Mouse (Mus musculus): ENCODE data around the gene Ryr3. TPM values are rescaled to one million over a fixed set of nuclear protein-coding genes. Genes with fewer than 3 reads are reported as not detected.
A peak's percentile ranks its signal among the peaks of the same experiment; 100 is the strongest.

The Ryr3 gene
- total RNA-seq, 1 experiment from 2014 or later, result not detected

DNA sequence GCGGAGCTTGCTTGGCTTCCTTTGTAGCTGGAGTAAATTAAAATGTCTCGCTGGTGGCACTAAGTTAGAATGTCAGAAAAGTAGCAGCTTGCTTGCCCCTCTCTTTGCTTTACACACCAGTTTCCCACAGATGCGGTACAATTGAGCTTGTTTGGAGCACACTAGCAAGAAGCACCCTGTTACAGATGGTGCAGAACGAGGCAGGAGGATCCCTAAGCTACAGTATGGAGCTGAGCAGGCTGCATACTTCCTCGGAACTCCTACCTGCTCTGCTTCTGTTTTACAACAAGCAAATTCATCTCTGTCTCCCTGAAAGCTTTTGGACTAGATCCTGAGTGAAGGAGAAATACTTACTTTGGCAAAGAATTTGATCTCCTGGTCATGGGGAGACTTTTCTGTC is 465.5 kb downstream of the Ryr3 start:
- no peak for ATAC-seq (replicated peaks; ENCODE audit: insufficient number of reproducible peaks, low FRiP score, low TSS enrichment, poor library complexity, severe bottlenecking)

- ATAC-seq (replicated peaks; ENCODE audit: insufficient number of reproducible peaks, low FRiP score, low TSS enrichment, poor library complexity, severe bottlenecking), result no peak
These were observed 468.4 kb downstream of the Ryr3 start for GRCm38 (mm10) chr2:112748532-112748931.

- ATAC-seq (replicated peaks; ENCODE audit: insufficient number of reproducible peaks, low FRiP score, low TSS enrichment, poor library complexity, severe bottlenecking), result no peak
These were observed 484.0 kb downstream of the Ryr3 start for GRCm38 (mm10) chr2:112732942-112733341.

DNA sequence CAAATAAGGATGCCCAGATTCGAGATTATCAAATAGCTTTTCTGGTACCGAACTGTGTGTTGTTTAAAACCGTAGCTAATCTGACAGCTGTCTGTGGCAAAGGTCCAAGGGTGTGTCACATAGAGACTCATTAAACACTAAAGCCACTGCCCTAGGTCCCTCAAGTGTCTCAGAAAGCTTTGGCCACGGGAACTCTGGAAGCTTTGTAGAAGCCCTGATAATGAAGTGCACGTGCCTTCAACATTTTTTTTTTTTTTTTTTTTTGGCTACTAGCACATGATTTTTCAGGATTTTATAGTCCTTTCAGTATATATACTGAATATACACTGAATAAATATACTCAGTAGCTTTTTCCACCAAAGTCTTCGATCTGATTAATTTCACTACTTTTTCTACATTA is 489.1 kb downstream of the Ryr3 start:
- no peak for ATAC-seq (replicated peaks; ENCODE audit: insufficient number of reproducible peaks, low FRiP score, low TSS enrichment, poor library complexity, severe bottlenecking)

GRCm38 (mm10) chr2:112721217-112721616 is 495.7 kb downstream of the Ryr3 start:
- no peak for ATAC-seq (replicated peaks; ENCODE audit: insufficient number of reproducible peaks, low FRiP score, low TSS enrichment, poor library complexity, severe bottlenecking)

GRCm38 (mm10) chr2:112720715-112721114 is 496.2 kb downstream of the Ryr3 start:
- no peak for ATAC-seq (replicated peaks; ENCODE audit: insufficient number of reproducible peaks, low FRiP score, low TSS enrichment, poor library complexity, severe bottlenecking)

DNA sequence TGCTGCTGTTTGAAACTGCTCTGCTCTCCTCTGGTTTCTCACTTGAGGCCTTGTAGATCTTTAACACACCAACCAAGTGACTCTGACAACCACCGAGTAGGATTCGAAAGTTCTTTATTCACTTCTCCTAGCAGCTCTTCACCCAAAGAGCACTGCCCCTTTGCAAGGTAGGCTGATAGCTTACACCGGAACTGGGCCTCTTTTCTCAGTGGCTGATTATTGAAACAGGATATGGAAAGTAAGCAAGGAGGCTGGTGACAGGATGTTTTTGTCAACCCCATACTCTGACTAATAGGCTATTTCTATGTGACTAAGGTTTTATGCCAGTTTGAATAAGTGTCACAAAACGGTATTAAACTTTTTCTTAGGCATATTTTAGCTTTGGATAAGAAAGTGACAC is 502.2 kb downstream of the Ryr3 start:
- 0 out of 2 replicates have a peak, but pooled peaks have one; percentile 50 for ATAC-seq (replicated peaks; ENCODE audit: insufficient number of reproducible peaks, low FRiP score, low TSS enrichment, poor library complexity, severe bottlenecking)

- no peak for ATAC-seq (replicated peaks; ENCODE audit: insufficient number of reproducible peaks, low FRiP score, low TSS enrichment, poor library complexity, severe bottlenecking)
These were observed 535.1 kb downstream of the Ryr3 start for GRCm38 (mm10) chr2:112681817-112682216.

- no peak for ATAC-seq (replicated peaks; ENCODE audit: insufficient number of reproducible peaks, low FRiP score, low TSS enrichment, poor library complexity, severe bottlenecking)
These were observed 539.6 kb downstream of the Ryr3 start for GRCm38 (mm10) chr2:112677246-112677645.

DNA sequence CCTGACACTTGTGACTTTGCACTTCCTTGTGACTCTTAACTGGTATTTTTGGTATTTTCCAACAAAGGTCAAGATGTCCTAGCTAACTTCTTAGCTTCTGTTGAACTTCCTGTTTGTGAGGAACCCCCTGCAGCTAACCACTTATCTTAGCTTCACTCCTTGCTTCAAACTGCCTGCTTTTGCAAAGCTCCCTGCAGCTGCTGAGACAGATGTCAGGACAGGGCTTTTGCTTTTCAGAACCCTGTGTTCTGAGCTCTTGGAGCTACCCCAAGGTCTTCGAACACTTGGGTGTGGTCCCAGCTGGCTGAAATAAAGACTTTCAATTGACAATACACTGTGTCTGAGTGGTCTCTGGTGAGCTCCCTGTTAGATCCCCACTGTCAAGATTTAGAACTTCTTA is 540.2 kb downstream of the Ryr3 start:
- ATAC-seq (replicated peaks; ENCODE audit: insufficient number of reproducible peaks, low FRiP score, low TSS enrichment, poor library complexity, severe bottlenecking), result no peak

DNA sequence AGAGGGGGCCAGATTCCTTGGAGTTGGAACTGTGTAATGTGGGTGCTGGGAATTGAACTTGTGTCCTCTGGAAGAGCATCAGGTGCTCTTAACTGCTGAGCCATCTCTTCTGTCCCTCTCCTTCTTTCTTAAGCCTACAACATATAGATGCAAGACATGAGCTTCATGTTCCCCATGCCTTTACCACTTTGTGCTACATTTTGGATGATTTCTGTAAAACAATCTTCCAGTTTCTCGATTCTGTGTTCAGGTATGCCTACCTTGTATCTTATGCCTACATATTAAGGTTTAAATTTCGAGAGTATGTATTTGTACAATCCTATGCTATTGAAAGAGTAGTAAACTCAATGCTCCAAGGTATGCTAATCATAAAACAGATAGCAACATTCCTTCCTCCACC is 540.7 kb downstream of the Ryr3 start:
- no peak for ATAC-seq (replicated peaks; ENCODE audit: insufficient number of reproducible peaks, low FRiP score, low TSS enrichment, poor library complexity, severe bottlenecking)

- ATAC-seq (replicated peaks; ENCODE audit: insufficient number of reproducible peaks, low FRiP score, low TSS enrichment, poor library complexity, severe bottlenecking), result no peak
These were observed 547.4 kb downstream of the Ryr3 start for GRCm38 (mm10) chr2:112669461-112669860.

GRCm38 (mm10) chr2:112656131-112656530 is 560.8 kb downstream of the Ryr3 start:
- no peak for ATAC-seq (replicated peaks; ENCODE audit: insufficient number of reproducible peaks, low FRiP score, low TSS enrichment, poor library complexity, severe bottlenecking)

- no peak for ATAC-seq (replicated peaks; ENCODE audit: insufficient number of reproducible peaks, low FRiP score, low TSS enrichment, poor library complexity, severe bottlenecking)
These were observed 563.1 kb downstream of the Ryr3 start for GRCm38 (mm10) chr2:112653836-112654235.

DNA sequence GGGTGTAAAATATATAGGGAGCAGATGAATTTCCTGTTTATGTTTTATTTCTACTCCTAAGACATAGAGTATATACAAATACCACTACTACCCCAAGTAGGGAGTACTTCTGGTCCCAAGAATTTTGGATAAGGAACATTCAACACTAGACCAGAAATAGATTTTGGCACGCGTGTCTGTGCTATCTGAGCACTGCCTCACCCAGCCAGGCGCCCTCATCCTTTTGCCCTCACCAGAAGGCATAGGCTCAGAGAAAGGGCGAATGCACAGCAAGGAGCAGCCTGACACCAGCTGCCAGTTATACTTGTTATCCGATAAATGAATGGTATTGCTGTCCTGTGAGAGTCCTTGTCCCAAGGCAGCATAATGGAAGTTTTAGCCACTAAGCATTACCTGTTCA is 579.7 kb downstream of the Ryr3 start:
- no peak for ATAC-seq (replicated peaks; ENCODE audit: insufficient number of reproducible peaks, low FRiP score, low TSS enrichment, poor library complexity, severe bottlenecking)

- no peak for ATAC-seq (replicated peaks; ENCODE audit: insufficient number of reproducible peaks, low FRiP score, low TSS enrichment, poor library complexity, severe bottlenecking)
These were observed 584.4 kb downstream of the Ryr3 start for GRCm38 (mm10) chr2:112632536-112632935.

DNA sequence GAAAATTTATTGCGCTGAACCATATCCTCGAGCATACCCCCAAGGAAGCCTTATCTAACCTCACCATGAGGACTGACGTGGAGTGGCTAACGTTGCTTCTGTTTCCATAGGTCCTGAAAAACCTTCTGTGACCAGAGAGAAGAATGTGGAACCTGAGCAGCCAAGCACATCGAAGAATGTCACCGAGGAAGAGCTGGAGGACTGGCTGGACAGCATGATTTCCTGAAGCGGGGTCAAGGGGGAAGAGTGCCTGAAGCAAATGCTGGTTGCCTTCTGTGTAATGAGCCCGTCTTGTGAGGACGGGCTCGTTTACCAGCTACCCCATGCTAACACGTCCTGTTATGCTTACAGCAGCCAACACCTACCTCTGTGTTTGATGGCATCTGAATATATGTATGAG is 586.2 kb downstream of the Ryr3 start:
- no peak for ATAC-seq (replicated peaks; ENCODE audit: insufficient number of reproducible peaks, low FRiP score, low TSS enrichment, poor library complexity, severe bottlenecking)

GRCm38 (mm10) chr2:112625156-112625555 is 591.7 kb downstream of the Ryr3 start:
- no peak for ATAC-seq (replicated peaks; ENCODE audit: insufficient number of reproducible peaks, low FRiP score, low TSS enrichment, poor library complexity, severe bottlenecking)

DNA sequence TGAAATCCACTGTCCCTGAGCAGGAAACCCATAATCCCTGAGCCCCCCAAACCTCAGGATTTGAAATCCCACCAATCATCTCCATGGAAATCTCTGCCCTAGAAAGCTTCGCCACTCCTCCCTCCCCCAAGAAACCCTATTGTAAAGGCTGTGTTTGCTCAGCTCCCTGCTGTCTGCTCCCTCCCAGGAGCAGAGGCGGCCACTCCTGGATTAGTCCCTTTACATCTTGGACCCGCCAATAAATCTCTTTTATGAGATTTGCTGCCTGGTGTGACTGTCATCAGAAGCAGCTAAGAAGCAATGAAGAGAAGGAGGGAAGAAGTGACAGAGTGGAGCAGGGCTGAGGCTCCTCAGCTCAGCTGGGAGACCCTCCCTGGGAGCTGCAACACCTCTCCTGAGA is 599.7 kb downstream of the Ryr3 start:
- no peak for ATAC-seq (replicated peaks; ENCODE audit: insufficient number of reproducible peaks, low FRiP score, low TSS enrichment, poor library complexity, severe bottlenecking)

DNA sequence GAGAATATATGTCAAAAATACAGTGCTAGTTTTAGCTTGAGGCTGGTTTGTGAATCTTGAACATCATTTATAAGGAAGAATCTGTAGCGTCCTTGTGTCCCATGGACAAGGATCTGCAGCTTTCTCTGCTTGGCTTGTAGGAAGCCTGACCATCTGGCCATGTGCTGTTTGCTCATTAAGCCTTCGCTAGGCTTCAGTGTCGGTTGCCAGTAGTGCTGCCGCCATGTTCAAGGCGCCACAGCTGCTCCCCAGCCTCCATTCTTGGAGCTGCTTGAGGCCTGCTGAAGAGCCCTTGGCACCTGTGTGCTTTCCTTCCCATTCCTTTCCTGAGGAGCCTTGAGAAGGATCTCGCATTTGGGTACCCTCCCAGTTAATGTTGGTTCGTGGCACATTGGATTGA is 602.5 kb downstream of the Ryr3 start:
- ATAC-seq (replicated peaks; ENCODE audit: insufficient number of reproducible peaks, low FRiP score, low TSS enrichment, poor library complexity, severe bottlenecking), result no peak

GRCm38 (mm10) chr2:112612628-112613027 is 604.3 kb downstream of the Ryr3 start:
- no peak for ATAC-seq (replicated peaks; ENCODE audit: insufficient number of reproducible peaks, low FRiP score, low TSS enrichment, poor library complexity, severe bottlenecking)
